Mouse (Mus musculus): ENCODE data around the gene Pik3c2b. TPM values are rescaled to one million over a fixed set of nuclear protein-coding genes. Genes with fewer than 3 reads are reported as not detected.

The Pik3c2b gene
- polyA plus RNA-seq, 1 experiment from 2014 or later, result 15.7 TPM

DNA sequence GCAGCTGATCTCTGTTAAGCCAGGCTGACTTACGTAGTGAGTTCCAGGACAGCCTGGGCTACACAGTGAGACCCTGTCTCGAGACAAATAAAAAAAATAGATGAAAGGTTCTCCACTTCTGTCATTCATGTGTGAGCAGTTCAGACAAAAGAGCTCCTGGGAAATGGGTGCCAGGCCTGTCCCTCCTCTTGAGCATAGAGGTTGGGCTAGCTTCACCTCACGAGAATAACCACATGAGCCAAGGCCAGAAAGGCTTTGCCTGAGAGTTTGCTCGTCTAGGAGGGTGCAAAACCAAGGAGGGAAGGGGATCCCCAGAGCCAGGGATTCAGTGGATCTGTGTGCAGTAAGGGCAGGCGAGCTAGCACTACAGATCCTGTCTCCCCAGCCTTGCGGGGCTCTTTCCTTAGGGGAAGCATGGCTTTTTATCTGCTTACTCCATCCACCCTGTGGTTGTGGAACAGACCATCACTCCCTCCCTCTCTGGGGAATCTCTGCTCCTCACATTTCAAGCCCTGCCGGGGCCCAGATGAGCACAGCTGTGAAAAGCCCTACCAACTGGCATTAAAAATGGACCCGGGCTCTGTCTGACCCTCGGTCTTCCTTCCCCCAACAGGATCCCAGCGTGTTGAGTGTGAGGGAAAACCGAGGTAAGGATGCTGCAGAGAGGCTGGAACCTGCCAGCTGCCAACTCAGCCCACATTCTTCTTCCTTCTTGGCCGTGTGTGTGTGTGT is 32.3 kb downstream of the Pik3c2b start:
- Histone ChIP-seq H3K4me2 (replicated peaks) (no peak overlapping the region), H3K9ac (replicated peaks) (no peak overlapping the region), H3K9me3 (no peaks in the 10 kb centered on the region), H3K27ac (replicated peaks) (peak overlapping the region; percentile 86), H3K27me3 (no peaks in the 10 kb centered on the region), H3K4me3 (no peak overlapping the region), H3K4me1 (peaks cover 46% of the 10 kb centered on the region), H3K36me3 (peaks cover 35% of the 10 kb centered on the region)
- ATAC-seq (replicated peaks), result no peak
- 52% methylated on average over 11 of the region's 12 CpGs for WGBS

DNA sequence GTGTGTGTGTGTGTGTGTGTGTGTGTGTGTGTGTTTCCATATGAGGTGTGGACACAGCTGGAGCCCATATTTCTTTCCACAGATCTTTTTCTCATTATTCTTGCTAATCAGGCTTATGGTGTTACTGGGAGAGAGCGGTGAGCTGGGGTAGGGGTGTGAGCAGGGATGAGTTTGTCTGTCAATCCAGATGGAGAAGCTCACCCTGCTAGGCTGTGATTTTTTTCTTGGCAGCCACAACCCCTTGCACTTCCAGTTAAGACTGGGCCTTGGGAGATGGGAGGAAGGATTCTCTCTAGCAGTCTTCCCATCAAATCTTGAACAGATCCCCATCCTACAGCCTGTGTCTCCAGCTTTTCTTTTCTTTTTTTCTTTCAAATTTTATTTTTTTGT is 32.9 kb downstream of the Pik3c2b start:
- Histone ChIP-seq H3K4me2 (replicated peaks) (no peak overlapping the region), H3K4me3 (no peak overlapping the region), H3K9ac (replicated peaks) (no peak overlapping the region), H3K27ac (replicated peaks) (peak overlapping the region; percentile 86), H3K36me3 (peaks cover 35% of the 10 kb centered on the region), H3K27me3 (no peaks in the 10 kb centered on the region), H3K4me1 (peaks cover 43% of the 10 kb centered on the region), H3K9me3 (no peaks in the 10 kb centered on the region)
- ATAC-seq (replicated peaks), result no peak; the same call in 1 of the 2 replicates
- 48% methylated on average over 1 of the region's 1 CpGs for WGBS

- H3K4me1 ChIP-seq, result peaks cover 38% of the 10 kb centered on the region
- H3K27ac ChIP-seq (replicated peaks), result peak overlapping the region; percentile 86
- ATAC-seq (replicated peaks), result peak; percentile 36
- peaks cover 39% of the 10 kb centered on the region for H3K36me3 ChIP-seq
- H3K27me3 ChIP-seq, result no peaks in the 10 kb centered on the region
- no peak overlapping the region for H3K4me3 ChIP-seq
- H3K4me2 ChIP-seq (replicated peaks), result no peak overlapping the region
- 34% methylated on average over 7 of the region's 7 CpGs for WGBS
- no peaks in the 10 kb centered on the region for H3K9me3 ChIP-seq
- no peak overlapping the region for H3K9ac ChIP-seq (replicated peaks)
Measured at GRCm38 (mm10) chr1:133079509-133079908, 34.0 kb downstream of the Pik3c2b start.

- H3K36me3 ChIP-seq, result peaks cover 33% of the 10 kb centered on the region
- no peak overlapping the region for H3K4me2 ChIP-seq (replicated peaks)
- peak; percentile 82 for ATAC-seq (replicated peaks)
- H3K4me1 ChIP-seq, result peaks cover 38% of the 10 kb centered on the region
- H3K9ac ChIP-seq (replicated peaks), result no peak overlapping the region
- no peaks in the 10 kb centered on the region for H3K9me3 ChIP-seq
- H3K4me3 ChIP-seq, result no peak overlapping the region
- peak overlapping the region; percentile 86 for H3K27ac ChIP-seq (replicated peaks)
- WGBS, result 17% methylated on average over 9 of the region's 9 CpGs
- H3K27me3 ChIP-seq, result no peaks in the 10 kb centered on the region
Measured at GRCm38 (mm10) chr1:133080079-133080561, 34.7 kb downstream of the Pik3c2b start.

DNA sequence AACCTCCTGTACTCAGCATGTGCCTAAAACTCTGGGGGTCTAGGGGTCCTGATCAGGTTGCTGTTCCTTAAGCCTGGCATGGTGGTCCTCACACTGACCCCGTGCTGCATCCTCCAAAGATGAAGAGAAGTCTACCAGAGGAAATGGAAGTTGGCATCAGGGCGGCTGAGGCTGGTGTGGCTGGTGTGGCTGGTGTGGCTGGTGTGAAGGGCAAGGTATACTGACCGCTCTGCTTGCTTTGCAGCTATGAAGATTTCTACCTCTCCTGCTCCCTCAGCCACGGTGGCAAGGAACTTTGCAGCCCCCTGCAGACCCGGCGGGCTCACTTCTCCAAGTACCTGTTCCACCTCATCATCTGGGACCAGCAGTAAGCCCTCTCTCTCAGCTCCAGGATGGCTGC is 35.2 kb downstream of the Pik3c2b start:
- no peak for ATAC-seq (replicated peaks)
- Histone ChIP-seq H3K27me3 (no peaks in the 10 kb centered on the region), H3K9ac (replicated peaks) (no peak overlapping the region), H3K9me3 (no peaks in the 10 kb centered on the region), H3K4me3 (no peak overlapping the region), H3K36me3 (peaks cover 29% of the 10 kb centered on the region), H3K4me2 (replicated peaks) (no peak overlapping the region), H3K4me1 (peaks cover 38% of the 10 kb centered on the region), H3K27ac (replicated peaks) (peak overlapping the region; percentile 86)
- WGBS, result 30% methylated on average over 6 of the region's 6 CpGs

GRCm38 (mm10) chr1:133083003-133083546 is 37.6 kb downstream of the Pik3c2b start:
- Histone ChIP-seq H3K36me3 (peaks cover 21% of the 10 kb centered on the region), H3K9me3 (no peaks in the 10 kb centered on the region), H3K4me1 (peaks cover 24% of the 10 kb centered on the region), H3K27me3 (no peaks in the 10 kb centered on the region), H3K27ac (replicated peaks) (no peak overlapping the region), H3K9ac (replicated peaks) (no peak overlapping the region), H3K4me2 (replicated peaks) (no peak overlapping the region), H3K4me3 (no peak overlapping the region)
- no peak for ATAC-seq (replicated peaks)
- WGBS, result 95% methylated on average over 5 of the region's 5 CpGs

- Histone ChIP-seq H3K9me3 (no peaks in the 10 kb centered on the region), H3K4me1 (peaks cover 17% of the 10 kb centered on the region), H3K4me3 (no peak overlapping the region), H3K27me3 (no peaks in the 10 kb centered on the region), H3K27ac (replicated peaks) (no peak overlapping the region), H3K9ac (replicated peaks) (no peak overlapping the region), H3K36me3 (peaks cover 29% of the 10 kb centered on the region), H3K4me2 (replicated peaks) (no peak overlapping the region)
- ATAC-seq (replicated peaks), result no peak
- 85% methylated on average over 11 of the region's 11 CpGs for whole genome bisulfite sequencing
Measured at GRCm38 (mm10) chr1:133083942-133084625, 38.6 kb downstream of the Pik3c2b start.

DNA sequence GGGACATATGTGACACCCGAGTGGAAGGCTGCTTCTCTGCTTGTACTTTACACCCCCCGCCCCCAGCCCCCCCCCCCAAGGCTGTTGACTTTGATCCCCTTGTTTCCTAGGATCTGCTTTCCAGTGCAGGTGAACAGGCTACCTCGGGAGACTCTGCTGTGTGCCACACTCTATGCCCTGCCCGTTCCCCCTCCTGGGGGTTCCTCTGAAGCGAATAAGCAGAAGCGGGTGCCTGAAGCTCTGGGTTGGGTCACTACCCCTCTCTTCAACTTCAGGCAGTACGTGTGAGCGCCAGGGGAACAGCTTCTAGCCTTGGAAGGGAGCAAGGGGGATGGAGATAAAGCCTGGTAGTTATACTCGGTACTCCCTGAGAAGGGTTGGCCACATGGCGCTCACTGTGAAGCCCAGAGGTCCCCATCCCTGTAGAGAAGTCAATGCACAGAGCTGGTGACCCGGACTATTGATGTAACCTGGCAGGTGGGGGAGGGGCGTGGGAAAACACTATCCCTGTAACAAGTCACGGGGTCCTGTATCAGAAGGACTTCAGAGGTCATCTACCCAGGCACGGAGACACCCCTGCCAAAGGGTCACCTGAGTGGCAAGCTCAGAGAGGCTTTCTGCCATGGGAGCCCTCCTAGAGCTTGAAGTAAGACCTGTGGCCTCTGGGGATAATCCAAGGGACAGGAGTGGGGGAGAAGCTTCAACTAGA is 39.4 kb downstream of the Pik3c2b start:
- Histone ChIP-seq H3K36me3 (peaks cover 37% of the 10 kb centered on the region), H3K4me2 (replicated peaks) (no peak overlapping the region), H3K9me3 (no peaks in the 10 kb centered on the region), H3K9ac (replicated peaks) (no peak overlapping the region), H3K27me3 (no peaks in the 10 kb centered on the region), H3K4me3 (no peak overlapping the region), H3K27ac (replicated peaks) (no peak overlapping the region), H3K4me1 (peaks cover 11% of the 10 kb centered on the region)
- 84% methylated on average over 14 of the region's 14 CpGs for WGBS
- no peak for ATAC-seq (replicated peaks)

DNA sequence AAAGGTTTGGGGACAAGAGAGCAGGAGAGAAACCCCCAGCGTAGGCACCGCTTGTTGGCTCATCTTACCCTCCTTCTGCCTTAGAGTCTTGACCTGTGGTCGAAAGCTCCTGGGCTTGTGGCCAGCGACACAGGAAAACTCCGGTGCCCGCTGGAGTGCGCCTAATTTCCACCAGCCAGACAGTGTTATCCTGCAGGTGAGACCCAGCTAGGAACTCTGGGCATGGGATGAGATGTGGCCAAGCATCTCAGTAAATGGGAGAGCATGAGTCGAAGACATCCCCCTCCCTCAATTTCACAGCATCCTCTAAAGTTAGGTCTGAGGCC is 39.9 kb downstream of the Pik3c2b start:
- Histone ChIP-seq H3K9ac (replicated peaks) (no peak overlapping the region), H3K27me3 (no peaks in the 10 kb centered on the region), H3K9me3 (no peaks in the 10 kb centered on the region), H3K36me3 (peaks cover 42% of the 10 kb centered on the region), H3K4me3 (no peak overlapping the region), H3K27ac (replicated peaks) (no peak overlapping the region), H3K4me2 (replicated peaks) (no peak overlapping the region), H3K4me1 (peaks cover 6% of the 10 kb centered on the region)
- 83% methylated on average over 8 of the region's 8 CpGs for WGBS
- ATAC-seq (replicated peaks), result no peak

DNA sequence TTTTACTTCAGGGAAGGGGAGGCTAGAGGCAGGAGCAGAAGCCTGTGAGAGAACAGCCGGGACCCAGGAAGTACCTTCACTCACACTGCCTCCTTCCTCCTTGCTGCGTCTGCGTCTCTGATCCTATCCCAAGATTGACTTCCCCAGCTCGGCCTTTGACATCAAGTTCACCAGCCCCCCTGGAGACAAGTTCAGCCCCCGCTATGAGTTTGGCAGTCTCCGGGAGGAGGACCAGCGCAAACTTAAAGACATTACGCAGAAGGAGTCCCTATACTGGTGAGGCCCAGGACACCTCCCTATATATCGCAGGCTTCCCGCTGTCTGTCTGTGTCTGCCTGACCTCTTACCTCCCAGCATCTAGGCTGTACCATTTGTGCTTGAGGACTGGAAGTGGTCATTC is 41.3 kb downstream of the Pik3c2b start:
- WGBS, result 91% methylated on average over 10 of the region's 10 CpGs
- H3K4me1 ChIP-seq, result no peaks in the 10 kb centered on the region; the same call in 1 of the 2 replicates
- H3K4me3 ChIP-seq, result no peak overlapping the region
- no peak overlapping the region for H3K27ac ChIP-seq (replicated peaks)
- H3K36me3 ChIP-seq, result peaks cover 57% of the 10 kb centered on the region
- ATAC-seq (replicated peaks), result no peak
- H3K27me3 ChIP-seq, result no peaks in the 10 kb centered on the region
- H3K9ac ChIP-seq (replicated peaks), result no peak overlapping the region
- H3K4me2 ChIP-seq (replicated peaks), result no peak overlapping the region
- H3K9me3 ChIP-seq, result no peaks in the 10 kb centered on the region

DNA sequence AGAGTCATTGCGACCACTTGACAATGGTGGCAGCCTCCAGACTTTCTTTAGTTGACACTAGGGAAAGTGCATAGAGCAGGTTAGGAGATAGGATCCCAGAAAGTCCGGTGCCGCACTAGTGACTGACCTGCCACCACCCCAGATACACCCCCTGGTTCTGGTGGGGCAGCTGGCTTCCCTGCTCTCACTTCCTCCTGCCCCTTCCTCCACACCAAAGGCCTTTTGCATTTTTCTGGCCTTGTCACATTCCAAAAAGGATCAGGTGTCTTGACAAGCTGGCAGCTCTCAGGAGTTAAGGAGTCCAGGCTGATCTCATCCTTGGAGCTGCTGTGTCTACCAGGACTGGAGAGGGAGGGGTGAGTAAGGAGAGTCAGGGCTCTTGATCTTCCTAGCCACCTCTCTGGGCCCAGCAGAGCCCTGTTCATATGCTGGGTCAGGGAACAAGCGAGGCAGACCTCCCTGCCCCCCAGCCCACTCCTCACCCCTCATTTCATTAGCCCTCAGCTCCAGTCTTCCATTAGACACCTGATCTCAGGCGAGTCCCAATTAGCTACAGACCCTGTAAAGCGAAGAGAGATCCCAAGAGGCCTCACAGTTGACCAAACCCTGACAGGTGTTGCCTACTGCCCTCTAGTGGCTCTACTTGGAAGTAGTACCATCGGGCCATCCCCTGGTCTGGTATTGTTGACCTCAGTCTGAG is 41.9 kb downstream of the Pik3c2b start:
- Histone ChIP-seq H3K4me1 (no peaks in the 10 kb centered on the region; the same call in 1 of the 2 replicates), H3K9me3 (no peaks in the 10 kb centered on the region), H3K27me3 (no peaks in the 10 kb centered on the region), H3K9ac (replicated peaks) (no peak overlapping the region), H3K27ac (replicated peaks) (no peak overlapping the region), H3K36me3 (peaks cover 57% of the 10 kb centered on the region), H3K4me2 (replicated peaks) (no peak overlapping the region), H3K4me3 (no peak overlapping the region)
- peak; percentile 49 for ATAC-seq (replicated peaks)
- 42% methylated on average over 7 of the region's 7 CpGs for WGBS
